Mouse (Mus musculus): ENCODE measurements around the gene Ikbip. TPM values are rescaled to one million over a fixed set of nuclear protein-coding genes. Genes with fewer than 3 reads are reported as not detected.

Gene Ikbip
- polyA plus RNA-seq, 1 experiment from 2014 or later: 42.1 TPM

DNA sequence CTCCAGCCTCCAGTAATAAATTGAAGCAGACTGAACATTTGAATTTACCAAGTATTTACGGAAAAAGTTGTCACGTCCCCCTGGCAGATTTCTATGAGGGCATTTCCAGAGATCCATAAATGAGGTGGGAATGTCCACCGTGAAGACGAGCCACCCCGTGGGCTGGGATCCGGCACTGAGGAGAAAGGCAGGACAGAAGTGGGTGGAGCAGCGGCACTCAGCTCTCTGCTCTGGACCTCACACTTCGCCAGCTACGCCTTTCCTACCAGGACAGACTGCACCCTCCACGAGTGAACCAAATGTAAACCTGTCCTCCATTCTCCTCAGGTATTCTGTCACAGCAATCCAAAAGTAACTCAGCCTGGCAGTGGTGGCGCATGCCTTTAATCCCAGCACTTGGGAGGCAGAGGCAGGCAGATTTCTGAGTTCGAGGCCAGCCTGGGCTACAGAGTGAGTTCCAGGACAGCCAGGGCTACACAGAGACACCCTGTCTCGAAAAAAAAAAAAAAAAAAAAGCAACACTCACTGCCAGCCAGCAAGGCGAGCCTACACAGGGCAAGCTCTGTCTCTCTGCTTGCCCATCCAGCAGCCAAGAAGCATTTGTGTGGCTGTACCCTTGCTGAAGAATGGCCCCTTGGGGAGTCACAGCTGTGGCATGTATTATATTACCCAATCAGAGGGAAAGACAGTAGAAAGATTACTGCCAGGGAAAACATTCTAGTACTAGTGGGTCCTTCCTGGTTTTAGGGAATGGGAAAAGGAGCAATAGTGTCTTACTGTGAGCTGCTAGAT lies 20.3 kb downstream of the Ikbip start:
- Histone ChIP-seq H3K9ac (ENCODE audit: low read length) (no peak overlapping the region), H3K4me1 (replicated peaks; ENCODE audit: control insufficient read depth, insufficient read depth, low read length) (no peaks in the 10 kb centered on the region), H3K4me2 (ENCODE audit: low read depth, low read length) (no peak overlapping the region), H3K9me3 (ENCODE audit: control insufficient read depth, low read length) (no peaks in the 10 kb centered on the region), H3K4me3 (ENCODE audit: low read length) (no peak overlapping the region), H3K27ac (ENCODE audit: low read length) (no peak overlapping the region), H3K27me3 (ENCODE audit: control insufficient read depth, insufficient read depth, low read depth, low read length) (no peaks in the 10 kb centered on the region), H3K36me3 (ENCODE audit: control insufficient read depth, insufficient read depth, low read length) (peaks cover 16% of the 10 kb centered on the region)
- WGBS: 89% methylated on average over 14 of the region's 14 CpGs
- no peak for ATAC-seq (ENCODE audit: low read depth)

GRCm38 (mm10) chr10:91105981-91106380 lies 23.2 kb downstream of the Ikbip start:
- Histone ChIP-seq H3K9me3 (ENCODE audit: control insufficient read depth, low read length) (no peaks in the 10 kb centered on the region), H3K4me2 (ENCODE audit: low read depth, low read length) (no peak overlapping the region), H3K4me1 (replicated peaks; ENCODE audit: control insufficient read depth, insufficient read depth, low read length) (no peaks in the 10 kb centered on the region), H3K4me3 (ENCODE audit: low read length) (no peak overlapping the region), H3K36me3 (ENCODE audit: control insufficient read depth, insufficient read depth, low read length) (peaks cover 14% of the 10 kb centered on the region), H3K27ac (ENCODE audit: low read length) (no peak overlapping the region), H3K27me3 (ENCODE audit: control insufficient read depth, insufficient read depth, low read depth, low read length) (no peaks in the 10 kb centered on the region), H3K9ac (ENCODE audit: low read length) (no peak overlapping the region)
- WGBS: 77% methylated on average over 3 of the region's 3 CpGs
- no peak for ATAC-seq (ENCODE audit: low read depth)

- Histone ChIP-seq H3K9ac (ENCODE audit: low read length) (no peak overlapping the region), H3K4me3 (ENCODE audit: low read length) (no peak overlapping the region), H3K36me3 (ENCODE audit: control insufficient read depth, insufficient read depth, low read length) (peaks cover 21% of the 10 kb centered on the region), H3K27me3 (ENCODE audit: control insufficient read depth, insufficient read depth, low read depth, low read length) (no peaks in the 10 kb centered on the region), H3K4me2 (ENCODE audit: low read depth, low read length) (no peak overlapping the region), H3K27ac (ENCODE audit: low read length) (no peak overlapping the region), H3K4me1 (replicated peaks; ENCODE audit: control insufficient read depth, insufficient read depth, low read length) (no peaks in the 10 kb centered on the region), H3K9me3 (ENCODE audit: control insufficient read depth, low read length) (no peaks in the 10 kb centered on the region; the same call in 1 of the 2 replicates)
- no peak for ATAC-seq (ENCODE audit: low read depth)
- 65% methylated on average over 4 of the region's 4 CpGs for WGBS
Observed at GRCm38 (mm10) chr10:91109841-91110240, 27.1 kb downstream of the Ikbip start.

DNA sequence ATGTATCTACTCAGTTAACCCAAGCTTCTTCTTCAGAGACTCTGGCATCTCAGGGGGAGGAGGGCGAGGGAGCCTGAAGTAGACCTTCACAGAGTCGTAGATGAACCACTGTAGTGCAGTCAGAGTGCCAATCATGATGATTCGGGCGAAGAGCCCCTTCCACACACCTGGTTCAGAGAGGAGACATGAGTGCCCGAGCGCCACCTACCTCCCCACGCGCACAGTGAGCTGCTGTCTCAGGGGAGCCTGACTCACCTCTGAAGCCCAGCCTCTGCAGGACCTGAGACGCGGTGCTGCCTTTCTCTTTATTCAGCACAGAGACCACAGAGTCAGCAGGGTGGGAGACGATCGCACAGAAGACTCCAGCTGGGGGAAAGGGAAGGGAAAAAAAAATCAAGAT lies 34.2 kb downstream of the Ikbip start:
- H3K27me3 ChIP-seq (ENCODE audit: control insufficient read depth, insufficient read depth, low read depth, low read length): no peaks in the 10 kb centered on the region
- no peak overlapping the region for H3K4me2 ChIP-seq (ENCODE audit: low read depth, low read length)
- no peak for ATAC-seq (ENCODE audit: low read depth)
- no peaks in the 10 kb centered on the region; the same call in 1 of the 2 replicates for H3K9me3 ChIP-seq (ENCODE audit: control insufficient read depth, low read length)
- H3K9ac ChIP-seq (ENCODE audit: low read length): no peak overlapping the region
- H3K4me1 ChIP-seq (replicated peaks; ENCODE audit: control insufficient read depth, insufficient read depth, low read length): no peaks in the 10 kb centered on the region
- no peak overlapping the region for H3K27ac ChIP-seq (ENCODE audit: low read length)
- peaks cover 71% of the 10 kb centered on the region for H3K36me3 ChIP-seq (ENCODE audit: control insufficient read depth, insufficient read depth, low read length)
- WGBS: 92% methylated on average over 12 of the region's 12 CpGs
- H3K4me3 ChIP-seq (ENCODE audit: low read length): no peak overlapping the region

DNA sequence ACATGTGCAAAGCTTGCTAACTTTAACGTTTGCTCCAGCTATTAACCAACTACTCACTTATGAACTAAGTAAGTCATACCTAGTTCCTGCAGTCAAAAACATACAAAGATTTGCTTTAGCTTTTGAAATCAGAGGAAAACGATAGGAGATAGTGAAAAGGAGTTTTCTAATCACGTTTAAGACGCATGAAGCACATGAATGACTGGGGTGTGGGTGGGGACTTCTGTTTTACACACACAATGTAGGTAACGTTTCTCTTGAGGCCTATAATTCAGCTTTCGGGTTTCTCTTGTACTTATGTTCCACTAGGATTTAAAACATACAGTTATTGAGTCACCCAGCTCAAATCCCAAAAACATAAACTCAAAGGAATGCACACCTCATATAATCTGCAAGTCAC lies 39.9 kb downstream of the Ikbip start:
- Histone ChIP-seq H3K4me2 (ENCODE audit: low read depth, low read length) (peak overlapping the region; percentile 80), H3K9ac (ENCODE audit: low read length) (peak overlapping the region; percentile 99), H3K27me3 (ENCODE audit: control insufficient read depth, insufficient read depth, low read depth, low read length) (no peaks in the 10 kb centered on the region), H3K36me3 (ENCODE audit: control insufficient read depth, insufficient read depth, low read length) (peaks cover 28% of the 10 kb centered on the region), H3K4me3 (ENCODE audit: low read length) (peak overlapping the region; percentile 98), H3K4me1 (replicated peaks; ENCODE audit: control insufficient read depth, insufficient read depth, low read length) (peaks cover 9% of the 10 kb centered on the region), H3K27ac (ENCODE audit: low read length) (no peak overlapping the region), H3K9me3 (ENCODE audit: control insufficient read depth, low read length) (no peaks in the 10 kb centered on the region)
- WGBS: 25% methylated on average over 6 of the region's 6 CpGs
- no peak for ATAC-seq (ENCODE audit: low read depth)

DNA sequence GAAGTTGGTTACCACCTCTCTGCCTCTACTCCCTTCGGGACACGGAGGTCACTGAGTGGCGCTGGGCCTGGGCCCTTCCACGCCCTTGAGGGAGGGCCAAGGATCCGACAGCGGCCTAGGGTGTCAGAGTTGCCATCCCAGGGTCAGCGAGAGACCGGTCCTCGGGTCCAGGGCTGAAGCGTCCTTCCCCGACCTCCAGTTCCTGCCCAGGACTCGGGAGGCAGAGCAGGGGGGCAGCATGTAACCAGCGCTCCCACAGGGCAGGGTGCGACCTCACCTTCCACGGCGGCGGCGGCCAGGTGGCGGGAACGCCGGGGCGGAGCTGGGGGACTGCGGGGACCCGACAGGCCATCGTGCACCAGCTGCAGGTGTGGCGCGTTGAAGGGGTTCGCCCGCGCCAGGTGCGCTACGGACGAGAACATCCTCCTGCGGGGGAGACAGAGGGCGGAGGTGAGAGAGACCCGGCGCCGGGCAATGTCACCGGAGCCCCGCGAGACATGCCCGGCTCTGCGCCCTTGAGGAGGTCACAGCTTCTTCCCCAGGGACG lies 40.6 kb downstream of the Ikbip start:
- Histone ChIP-seq H3K9ac (ENCODE audit: low read length) (peak overlapping the region; percentile 99), H3K27ac (ENCODE audit: low read length) (peak overlapping the region; percentile 92), H3K4me1 (replicated peaks; ENCODE audit: control insufficient read depth, insufficient read depth, low read length) (peaks cover 9% of the 10 kb centered on the region), H3K36me3 (ENCODE audit: control insufficient read depth, insufficient read depth, low read length) (peaks cover 22% of the 10 kb centered on the region), H3K9me3 (ENCODE audit: control insufficient read depth, low read length) (no peaks in the 10 kb centered on the region), H3K27me3 (ENCODE audit: control insufficient read depth, insufficient read depth, low read depth, low read length) (no peaks in the 10 kb centered on the region), H3K4me2 (ENCODE audit: low read depth, low read length) (peak overlapping the region; percentile 80), H3K4me3 (ENCODE audit: low read length) (peak overlapping the region; percentile 98)
- peak; percentile 66 for ATAC-seq (ENCODE audit: low read depth)
- under 1% methylated on average over 43 of the region's 44 CpGs for WGBS

GRCm38 (mm10) chr10:91123828-91124822 lies 41.4 kb downstream of the Ikbip start, which contains the start of gene Slc25a3:
Gene Slc25a3 (minus strand): TSS chr10:91124059.
- WGBS: 9% methylated on average over 59 of the region's 59 CpGs
- H3K27me3 ChIP-seq (ENCODE audit: control insufficient read depth, insufficient read depth, low read depth, low read length): no peaks in the 10 kb centered on the region
- peaks cover 17% of the 10 kb centered on the region for H3K36me3 ChIP-seq (ENCODE audit: control insufficient read depth, insufficient read depth, low read length)
- ATAC-seq (ENCODE audit: low read depth): peak; percentile 100
- peaks cover 9% of the 10 kb centered on the region for H3K4me1 ChIP-seq (replicated peaks; ENCODE audit: control insufficient read depth, insufficient read depth, low read length)
- H3K4me2 ChIP-seq (ENCODE audit: low read depth, low read length): peak within 1 kb of the TSS; percentile 80
- H3K9me3 ChIP-seq (ENCODE audit: control insufficient read depth, low read length): no peaks in the 10 kb centered on the region
- peak within 1 kb of the TSS; percentile 99 for H3K9ac ChIP-seq (ENCODE audit: low read length)
- peak within 1 kb of the TSS; percentile 92 for H3K27ac ChIP-seq (ENCODE audit: low read length)
- peak within 1 kb of the TSS; percentile 98 for H3K4me3 ChIP-seq (ENCODE audit: low read length)

DNA sequence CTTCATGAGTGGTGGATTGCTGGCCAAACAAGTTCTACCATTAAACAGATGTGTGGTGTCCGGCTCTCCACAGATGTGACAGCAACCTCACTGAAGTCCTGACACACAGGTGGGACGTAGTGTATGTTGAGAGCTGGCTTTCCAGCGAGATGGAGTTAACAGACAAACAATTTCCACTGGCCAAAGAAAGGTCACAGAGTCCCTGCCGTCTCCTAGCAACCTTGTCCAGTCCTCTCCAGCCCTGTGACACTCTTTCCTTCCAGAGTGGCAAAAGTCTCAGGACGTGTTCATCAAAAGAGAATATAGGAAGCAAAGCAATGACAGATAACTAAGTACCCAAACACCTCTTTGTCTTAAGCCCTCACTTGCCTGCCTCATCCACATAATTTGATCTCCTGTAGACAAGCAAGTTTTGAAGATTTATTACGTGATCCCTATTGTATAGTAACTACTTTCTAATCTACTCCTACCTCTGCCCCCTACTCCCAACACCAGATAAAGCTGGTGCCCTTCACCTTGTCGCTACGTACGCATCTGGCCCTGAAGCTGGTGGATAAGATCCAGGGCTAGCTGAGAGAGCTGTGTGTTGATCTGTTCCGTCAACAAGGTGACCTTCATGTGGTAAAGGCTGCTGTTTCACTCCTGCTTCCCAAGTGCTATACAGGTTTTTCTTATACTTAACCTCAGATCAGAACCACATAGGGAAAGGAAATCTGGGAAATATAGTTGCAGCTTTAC lies 44.0 kb downstream of the Ikbip start:
- peaks cover 1% of the 10 kb centered on the region; the same call in 1 of the 2 replicates for H3K36me3 ChIP-seq (ENCODE audit: control insufficient read depth, insufficient read depth, low read length)
- WGBS: 42% methylated on average over 10 of the region's 10 CpGs
- ATAC-seq (ENCODE audit: low read depth): no peak
- no peaks in the 10 kb centered on the region for H3K27me3 ChIP-seq (ENCODE audit: control insufficient read depth, insufficient read depth, low read depth, low read length)
- H3K9me3 ChIP-seq (ENCODE audit: control insufficient read depth, low read length): no peaks in the 10 kb centered on the region
- no peak overlapping the region for H3K4me2 ChIP-seq (ENCODE audit: low read depth, low read length)
- H3K9ac ChIP-seq (ENCODE audit: low read length): no peak overlapping the region
- no peak overlapping the region for H3K27ac ChIP-seq (ENCODE audit: low read length)
- no peak overlapping the region for H3K4me3 ChIP-seq (ENCODE audit: low read length)
- H3K4me1 ChIP-seq (replicated peaks; ENCODE audit: control insufficient read depth, insufficient read depth, low read length): peaks cover 9% of the 10 kb centered on the region

Measured in lung, embryonic 16.5 days (tissue).